Mouse (Mus musculus) spleen, postnatal 0 days (tissue): Measurements from ENCODE around the gene Olfr1394. TPM values are rescaled to one million over a fixed set of nuclear protein-coding genes. Genes with fewer than 3 reads are reported as not detected.

Experiments used
- polyA plus RNA-seq: library from polyadenylated mRNA; unstranded; fragments of >200 nt; fragmentation: Nextera tagmentation; extraction: Ambion mirVana; gene quantifications from 2 replicates; pipeline ENCODE4 v1.2.1, GENCODE M21; 2015

Gene Olfr1394
- not detected in 2 replicates for polyA plus RNA-seq

GRCm38 (mm10) chr11:49154077-49154476 lies at the start of gene Olfr1394:
Gene Olfr1394, plus strand, starts transcription at chr11:49154377.

DNA sequence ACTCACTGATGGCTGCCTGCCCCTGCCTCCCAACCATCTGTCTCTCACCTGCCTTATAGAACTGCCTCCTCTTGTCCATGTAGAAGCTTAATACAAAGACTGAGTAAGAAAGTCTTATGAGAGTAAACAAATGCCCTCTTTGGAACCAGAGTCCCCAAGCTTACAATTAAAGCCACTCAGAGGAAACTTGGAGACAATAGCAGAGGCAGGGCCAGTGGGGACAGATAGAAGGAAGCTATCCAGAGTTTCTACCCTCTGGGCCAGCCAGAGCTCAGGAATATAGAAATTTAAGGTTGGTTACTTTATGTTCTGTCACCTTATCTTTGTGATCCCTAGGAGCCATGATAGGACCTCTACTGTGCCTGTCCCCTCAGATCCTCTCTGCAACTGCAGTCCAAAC lies 39.4 kb upstream of the Olfr1394 start, which contains the start of gene Olfr1396:
Olfr1396 (minus strand) TSS at position 101 of the 400 bp plus-strand sequence.

DNA sequence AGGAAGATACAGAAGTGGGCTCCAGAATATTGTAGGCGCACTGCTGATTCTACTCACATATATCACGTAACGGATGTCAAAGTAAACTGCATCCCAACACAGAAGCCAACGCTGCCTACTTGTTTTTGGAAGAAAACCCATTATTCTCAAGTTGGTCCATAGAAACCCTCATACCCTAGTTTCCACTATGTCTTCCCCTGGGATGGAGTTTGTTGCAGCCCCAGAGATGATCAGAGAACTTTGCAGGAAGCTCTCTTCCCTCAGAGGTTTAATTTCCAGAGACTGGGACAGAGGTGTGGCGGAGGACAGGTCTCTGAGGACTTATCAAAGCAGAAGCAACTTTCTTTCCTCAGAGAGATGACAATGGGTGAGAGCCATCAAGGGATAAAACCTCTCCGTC lies 12.2 kb upstream of the Olfr1394 start, which contains the start of gene Olfr1395:
Olfr1395 (plus strand) TSS at position 301 of the 400 bp plus-strand sequence.

GRCm38 (mm10) chr11:49186955-49187488 lies 32.8 kb downstream of the Olfr1394 start, which contains the start of gene Btnl9:
Gene Btnl9, minus strand, starts transcription at chr11:49187159.

GRCm38 (mm10) chr11:49203129-49203768 lies 49.1 kb downstream of the Olfr1394 start, which contains the start of gene Zfp62:
Gene Zfp62, plus strand, starts transcription at chr11:49203292.

Other genes starting within 250 kb of the Olfr1394 start
- gene Psme2b, start 208.2 kb upstream of the Olfr1394 start, polyA plus RNA-seq, result 5.9 and 8.4 TPM in 2 replicates
- gene Olfr56, start 175.5 kb upstream of the Olfr1394 start, polyA plus RNA-seq, result 0.26 and 0.39 TPM in 2 replicates
- gene 9930111J21Rik1, start 175.0 kb upstream of the Olfr1394 start, polyA plus RNA-seq, result 2.0 TPM in 2 replicates
- 0.06 TPM in 1 of 2 replicates, not detected in the other for gene Gm12185, start 162.2 kb upstream of the Olfr1394 start, polyA plus RNA-seq
- 3.0 and 4.5 TPM in 2 replicates for gene Tgtp1, start 160.2 kb upstream of the Olfr1394 start, polyA plus RNA-seq
- 3.0 and 4.7 TPM in 2 replicates for gene 9930111J21Rik2, start 103.1 kb upstream of the Olfr1394 start, polyA plus RNA-seq
- 5.2 and 8.0 TPM in 2 replicates for gene Tgtp2, start 90.2 kb upstream of the Olfr1394 start, polyA plus RNA-seq
- 14.6 and 19.2 TPM in 2 replicates for gene Ifi47, start 77.8 kb upstream of the Olfr1394 start, polyA plus RNA-seq
- gene Olfr1396, start 39.5 kb upstream of the Olfr1394 start, polyA plus RNA-seq, result 0.05 and 0.25 TPM in 2 replicates
- gene Olfr1395, start 12.1 kb upstream of the Olfr1394 start, polyA plus RNA-seq, result not detected in 2 replicates
- gene Btnl9, start 32.8 kb downstream of the Olfr1394 start, polyA plus RNA-seq, result 2.3 and 3.0 TPM in 2 replicates
- 14.1 and 14.2 TPM in 2 replicates for gene Zfp62, start 48.9 kb downstream of the Olfr1394 start, polyA plus RNA-seq
- 41.9 and 46.3 TPM in 2 replicates for gene Mgat1, start 89.8 kb downstream of the Olfr1394 start, polyA plus RNA-seq
- 0.04 TPM in 1 of 2 replicates, not detected in the other for gene Olfr1393, start 123.9 kb downstream of the Olfr1394 start, polyA plus RNA-seq
- gene Olfr1392, start 130.9 kb downstream of the Olfr1394 start, polyA plus RNA-seq, result not detected in 2 replicates
- not detected in 2 replicates for gene Olfr10, start 150.4 kb downstream of the Olfr1394 start, polyA plus RNA-seq
- gene Olfr1391, start 168.4 kb downstream of the Olfr1394 start, polyA plus RNA-seq, result not detected in 2 replicates
- gene Olfr1390, start 180.8 kb downstream of the Olfr1394 start, polyA plus RNA-seq, result not detected in 2 replicates